Mouse (Mus musculus) neural tube, embryonic 12.5 days (tissue): ENCODE results near the gene Dkk3. TPM values are rescaled to one million over a fixed set of nuclear protein-coding genes. Genes with fewer than 3 reads are reported as not detected.

Source experiments
- ATAC-seq: fragments of 200-750 bp; cut with Nextera tagmentation; 2 replicates; pipeline ENCODE4 v1.8.0; 2017; ENCODE audit warnings: low read depth, mild to moderate bottlenecking, moderate TSS enrichment, moderate library complexity; ENCODE audit not compliant: low FRiP score
- H3K27ac ChIP-seq: fragments of 300-500 bp; sonication (generic); 2 replicates; pipeline ENCODE4 v1.5.1; 2016
- H3K27me3 ChIP-seq: fragments of 300-500 bp; sonication (generic); replicated peaks from 2 replicates; pipeline ENCODE4 v1.6.1; 2016; ENCODE audit warnings: mild to moderate bottlenecking
- H3K36me3 ChIP-seq: fragments of 300-500 bp; sonication (generic); 2 replicates; pipeline ENCODE4 v1.6.1; 2016; ENCODE audit warnings: mild to moderate bottlenecking
- H3K4me1 ChIP-seq: fragments of 300-500 bp; sonication (generic); 2 replicates; pipeline ENCODE4 v1.6.1; 2016
- H3K4me2 ChIP-seq: fragments of 300-500 bp; sonication (generic); replicated peaks from 2 replicates; pipeline ENCODE4 v1.6.1; 2016; ENCODE audit warnings: mild to moderate bottlenecking
- H3K4me3 ChIP-seq: fragments of 300-500 bp; sonication (generic); 2 replicates; pipeline ENCODE4 v1.5.1; 2016
- H3K9ac ChIP-seq: fragments of 300-500 bp; sonication (generic); 2 replicates; pipeline ENCODE4 v1.6.1; 2016; ENCODE audit warnings: mild to moderate bottlenecking
- H3K9me3 ChIP-seq: fragments of 300-500 bp; sonication (generic); 2 replicates; pipeline ENCODE4 v1.6.1; 2016; ENCODE audit warnings: mild to moderate bottlenecking
- WGBS: fragments of 180-500 bp; shearing (Covaris S2); methylation state at CpG from one replicate; pipeline ENCODE4 v1.1.7; 2016; 5-methylcytosine and 5-hydroxymethylcytosine counted together
- polyA plus RNA-seq: library from polyadenylated mRNA; unstranded; fragments of >200 nt; fragmentation: Nextera tagmentation; extraction: Ambion mirVana; gene quantifications from 2 replicates; pipeline ENCODE4 v1.2.1, GENCODE M21; 2016

Gene Dkk3
- polyA plus RNA-seq, result 17.2 and 17.4 TPM in 2 replicates

DNA sequence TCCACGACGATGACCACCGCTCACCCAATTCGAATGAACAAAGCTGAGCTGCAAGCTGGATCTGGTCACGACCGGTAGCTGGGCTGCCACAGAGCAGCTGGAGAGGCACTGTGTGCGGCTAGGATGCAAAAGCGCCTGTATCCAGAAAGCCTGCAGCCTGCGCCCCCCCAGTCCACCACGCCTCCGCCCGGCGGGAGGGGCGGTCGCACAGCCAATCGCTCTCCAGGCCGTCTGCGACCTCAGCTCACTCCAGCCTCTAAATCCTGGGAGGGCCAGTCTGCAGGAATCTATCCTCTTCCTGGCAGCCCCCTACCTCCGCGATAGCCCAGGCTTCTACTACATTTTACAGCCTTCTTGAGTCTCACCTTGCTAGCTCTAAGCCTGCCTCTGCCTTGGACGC is at the start of gene Dkk3:
TSS of gene Dkk3 (minus strand) at position 116 of the 400 bp plus-strand sequence.
- peaks cover 23% of the 10 kb centered on the region for H3K4me1 ChIP-seq
- peak; percentile 61 for ATAC-seq
- no peak within 1 kb of the TSS for H3K27ac ChIP-seq
- peak within 1 kb of the TSS; percentile 68 for H3K4me2 ChIP-seq
- no peaks in the 10 kb centered on the region for H3K36me3 ChIP-seq
- 0 out of 2 replicates have a peak, but pooled peaks cover 9% of the 10 kb centered on the region for H3K27me3 ChIP-seq
- WGBS, result 2% methylated on average over 21 of the region's 21 CpGs
- no peaks in the 10 kb centered on the region for H3K9me3 ChIP-seq
- H3K4me3 ChIP-seq, result peak within 1 kb of the TSS; percentile 48
- H3K9ac ChIP-seq, result peak within 1 kb of the TSS; percentile 53

DNA sequence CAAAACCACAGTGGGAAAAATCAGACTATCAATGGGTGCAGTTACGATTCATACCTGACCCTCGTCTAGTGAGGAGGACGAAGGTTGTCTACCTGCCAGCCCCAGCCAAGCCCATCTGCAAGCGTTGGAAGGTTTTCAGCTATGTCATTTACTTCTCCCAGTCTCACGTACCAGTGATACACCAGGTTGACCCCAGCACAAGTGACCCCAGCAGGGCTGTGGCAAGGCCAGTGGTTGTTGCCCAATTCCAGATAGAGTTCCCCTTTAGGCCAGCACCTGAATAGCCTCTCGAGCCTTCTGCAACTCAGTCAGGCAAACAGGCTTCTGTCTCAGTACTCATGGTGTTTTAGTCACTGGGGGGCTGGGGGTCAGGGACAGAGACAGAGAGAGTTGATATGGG is 48.9 kb upstream of the Dkk3 start:
- H3K9ac ChIP-seq, result no peak overlapping the region
- no peaks in the 10 kb centered on the region for H3K27me3 ChIP-seq
- WGBS, result 88% methylated on average over 6 of the region's 6 CpGs
- no peaks in the 10 kb centered on the region for H3K9me3 ChIP-seq
- no peak for ATAC-seq
- no peaks in the 10 kb centered on the region for H3K36me3 ChIP-seq
- no peak overlapping the region for H3K27ac ChIP-seq
- no peak overlapping the region for H3K4me3 ChIP-seq
- H3K4me2 ChIP-seq, result no peak overlapping the region
- no peaks in the 10 kb centered on the region for H3K4me1 ChIP-seq

DNA sequence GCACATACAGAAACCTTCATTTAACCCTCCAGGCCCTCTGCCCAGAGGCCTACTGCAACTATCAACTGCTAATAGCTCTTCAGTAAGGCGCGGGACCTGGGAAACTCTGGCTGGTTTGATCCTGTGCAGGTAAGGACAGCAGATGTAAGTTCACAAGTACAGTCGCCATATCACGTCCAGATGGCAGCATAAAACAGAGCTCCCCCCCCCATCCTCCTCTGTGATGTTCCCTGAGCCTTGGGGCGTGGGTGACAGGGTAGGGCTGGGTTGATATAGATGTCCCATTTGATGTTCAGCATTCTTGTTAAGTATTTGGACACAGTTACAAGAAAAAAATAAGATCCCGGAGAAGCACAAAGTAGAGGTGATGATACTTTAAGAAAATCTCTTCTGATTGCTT is 46.7 kb upstream of the Dkk3 start:
- ATAC-seq, result no peak
- Histone ChIP-seq H3K9me3 (no peaks in the 10 kb centered on the region), H3K4me1 (no peaks in the 10 kb centered on the region), H3K27me3 (no peaks in the 10 kb centered on the region), H3K9ac (no peak overlapping the region), H3K36me3 (no peaks in the 10 kb centered on the region), H3K27ac (no peak overlapping the region), H3K4me2 (no peak overlapping the region), H3K4me3 (no peak overlapping the region)
- 91% methylated on average over 6 of the region's 6 CpGs for WGBS

DNA sequence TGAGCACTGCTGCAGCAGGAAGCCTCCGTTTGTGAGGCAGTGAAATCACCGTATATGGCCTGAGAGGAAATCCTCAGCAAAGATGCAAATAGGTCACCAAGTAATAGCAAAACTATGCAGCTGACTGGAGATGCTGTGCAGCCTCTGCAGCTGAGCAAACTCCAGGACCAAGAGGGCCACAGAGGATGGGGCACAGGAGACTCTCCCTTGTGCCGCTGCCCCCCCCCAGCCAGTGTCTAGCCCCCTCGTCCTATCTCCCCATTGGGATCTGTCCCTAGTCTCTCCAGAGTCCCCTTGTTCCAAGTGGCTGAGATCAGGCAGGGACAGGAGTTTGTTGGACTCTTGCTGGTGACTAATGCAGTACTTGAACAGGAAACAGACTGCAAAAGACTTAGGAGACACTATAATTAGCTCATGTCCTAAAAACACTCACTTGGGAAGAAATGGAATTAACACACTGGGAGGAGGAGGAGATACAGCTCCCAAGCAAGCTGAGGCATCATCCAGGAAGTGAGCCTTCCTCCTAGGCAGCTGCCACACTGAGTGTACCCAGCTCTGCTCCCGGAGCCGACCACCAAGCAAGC is 45.6 kb upstream of the Dkk3 start:
- H3K9ac ChIP-seq, result no peak overlapping the region
- no peak for ATAC-seq
- no peak overlapping the region for H3K4me3 ChIP-seq
- H3K4me2 ChIP-seq, result no peak overlapping the region
- H3K27ac ChIP-seq, result no peak overlapping the region
- no peaks in the 10 kb centered on the region for H3K4me1 ChIP-seq
- H3K27me3 ChIP-seq, result no peaks in the 10 kb centered on the region
- no peaks in the 10 kb centered on the region for H3K36me3 ChIP-seq
- no peaks in the 10 kb centered on the region for H3K9me3 ChIP-seq
- 71% methylated on average over 6 of the region's 6 CpGs for WGBS

DNA sequence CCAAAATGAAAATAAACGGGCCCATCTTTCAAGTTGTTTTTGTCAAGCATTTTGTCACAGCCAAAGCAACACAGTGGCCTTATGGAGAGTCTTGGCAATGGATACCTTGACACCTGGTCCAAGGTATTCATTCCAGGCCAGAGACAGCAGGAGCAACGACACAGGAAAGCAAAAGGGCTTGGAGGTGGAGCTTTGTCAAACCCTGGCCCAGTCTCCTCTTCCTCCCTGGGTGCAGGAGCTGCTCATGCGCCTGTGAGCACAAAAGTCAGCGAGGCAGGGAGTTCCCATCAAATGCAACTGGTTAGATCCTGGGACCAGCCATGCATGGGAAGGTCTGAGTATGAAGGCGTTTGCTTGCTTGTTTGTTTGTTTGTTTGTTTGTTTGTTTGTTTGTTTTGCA is 45.1 kb upstream of the Dkk3 start:
- Histone ChIP-seq H3K4me1 (no peaks in the 10 kb centered on the region), H3K9me3 (no peaks in the 10 kb centered on the region), H3K36me3 (no peaks in the 10 kb centered on the region), H3K27me3 (no peaks in the 10 kb centered on the region), H3K4me3 (no peak overlapping the region), H3K4me2 (no peak overlapping the region), H3K9ac (no peak overlapping the region), H3K27ac (no peak overlapping the region)
- 80% methylated on average over 5 of the region's 5 CpGs for WGBS
- ATAC-seq, result no peak

DNA sequence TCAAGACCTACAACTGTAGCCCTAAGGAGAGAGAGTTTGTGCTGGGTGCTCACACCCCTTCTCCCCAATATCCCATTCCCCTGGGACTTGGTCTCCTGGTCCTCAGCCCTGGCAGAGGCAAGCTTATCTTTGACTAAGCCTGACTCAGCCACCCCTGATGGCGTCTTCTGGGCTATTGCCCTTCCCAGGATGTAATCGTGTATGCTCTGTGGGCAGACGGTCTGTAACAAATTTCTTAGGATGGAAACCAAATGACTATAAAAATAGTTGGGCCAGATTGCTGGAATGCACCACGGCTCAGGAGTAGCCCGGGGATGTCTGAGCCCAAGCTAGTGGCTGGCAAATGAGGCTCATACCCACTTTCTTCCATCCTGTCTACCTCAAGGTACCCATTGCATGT is 44.0 kb upstream of the Dkk3 start:
- Histone ChIP-seq H3K4me3 (no peak overlapping the region), H3K9ac (no peak overlapping the region), H3K36me3 (no peaks in the 10 kb centered on the region), H3K4me1 (no peaks in the 10 kb centered on the region), H3K4me2 (no peak overlapping the region), H3K27me3 (no peaks in the 10 kb centered on the region), H3K27ac (no peak overlapping the region), H3K9me3 (no peaks in the 10 kb centered on the region)
- 89% methylated on average over 5 of the region's 5 CpGs for WGBS
- ATAC-seq, result no peak

DNA sequence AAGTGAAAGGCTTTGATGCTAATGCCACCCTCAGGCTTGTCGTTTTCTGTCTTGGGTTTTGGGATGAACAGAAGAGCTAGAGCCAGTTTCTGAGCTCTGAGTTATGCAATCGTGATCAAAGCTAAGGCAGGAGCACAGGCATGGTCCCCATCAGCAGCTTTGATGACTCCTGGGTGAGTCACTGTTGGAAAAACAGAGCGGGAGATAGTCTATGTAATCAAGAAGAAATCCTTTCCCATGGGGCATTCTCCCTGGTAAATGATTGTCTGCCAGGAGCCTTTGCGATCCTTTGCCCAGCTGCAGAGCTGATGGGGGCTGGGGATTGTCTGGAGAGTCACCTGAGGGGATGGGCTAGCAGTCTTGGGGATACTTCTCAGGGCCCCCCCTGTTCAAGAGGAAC is 43.3 kb upstream of the Dkk3 start:
- no peaks in the 10 kb centered on the region for H3K9me3 ChIP-seq
- no peak overlapping the region for H3K4me3 ChIP-seq
- WGBS, result 71% methylated on average over 4 of the region's 4 CpGs
- ATAC-seq, result no peak
- H3K27ac ChIP-seq, result no peak overlapping the region
- no peaks in the 10 kb centered on the region for H3K4me1 ChIP-seq
- H3K36me3 ChIP-seq, result no peaks in the 10 kb centered on the region
- no peaks in the 10 kb centered on the region for H3K27me3 ChIP-seq
- no peak overlapping the region for H3K4me2 ChIP-seq
- H3K9ac ChIP-seq, result no peak overlapping the region

DNA sequence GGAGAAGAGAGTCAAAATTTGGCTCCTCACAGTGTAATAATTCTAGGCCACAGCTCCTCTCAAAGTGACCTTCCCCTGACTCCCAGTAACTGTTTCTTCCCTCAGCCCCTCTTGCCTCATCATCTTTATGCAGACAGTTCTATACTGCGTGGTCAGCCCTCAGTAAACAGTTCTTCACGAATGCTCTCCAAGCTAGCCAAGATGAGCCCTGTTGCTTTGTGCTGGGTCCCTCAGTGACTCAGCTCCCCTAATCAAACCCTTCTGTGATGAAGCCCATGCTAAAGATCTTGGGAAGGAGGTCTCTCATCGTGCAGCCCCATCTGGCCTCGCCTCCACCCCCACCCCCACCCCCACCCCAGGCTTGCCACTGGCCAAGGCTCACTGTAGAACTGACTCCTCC is 41.9 kb upstream of the Dkk3 start:
- Histone ChIP-seq H3K9ac (no peak overlapping the region), H3K4me2 (no peak overlapping the region), H3K4me1 (no peaks in the 10 kb centered on the region), H3K36me3 (no peaks in the 10 kb centered on the region), H3K27me3 (no peaks in the 10 kb centered on the region), H3K27ac (no peak overlapping the region), H3K9me3 (no peaks in the 10 kb centered on the region), H3K4me3 (no peak overlapping the region)
- no peak for ATAC-seq
- 52% methylated on average over 4 of the region's 4 CpGs for WGBS

DNA sequence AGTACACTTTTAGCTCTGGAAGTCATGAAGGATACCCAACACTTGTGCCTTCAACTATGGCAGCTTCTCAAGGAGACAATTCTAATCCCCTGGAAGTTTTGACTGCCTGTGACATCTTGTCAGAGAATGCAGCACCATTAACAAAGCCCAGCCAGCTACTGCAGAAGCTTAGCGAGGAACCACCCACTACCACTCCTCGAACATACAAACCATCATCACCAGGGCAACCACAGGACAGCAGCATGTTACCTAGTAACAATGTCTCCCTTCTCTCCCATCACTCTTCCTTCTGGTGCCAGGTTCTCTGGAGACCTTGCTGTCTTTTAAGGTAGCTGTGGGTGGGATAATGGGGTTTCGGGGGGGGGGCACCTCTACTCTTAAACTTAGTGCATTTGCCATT is 40.5 kb upstream of the Dkk3 start:
- Histone ChIP-seq H3K36me3 (no peaks in the 10 kb centered on the region), H3K4me1 (no peaks in the 10 kb centered on the region), H3K4me3 (no peak overlapping the region), H3K27me3 (no peaks in the 10 kb centered on the region), H3K4me2 (no peak overlapping the region), H3K9ac (no peak overlapping the region), H3K27ac (no peak overlapping the region), H3K9me3 (no peaks in the 10 kb centered on the region)
- 58% methylated on average over 3 of the region's 3 CpGs for WGBS
- ATAC-seq, result no peak

DNA sequence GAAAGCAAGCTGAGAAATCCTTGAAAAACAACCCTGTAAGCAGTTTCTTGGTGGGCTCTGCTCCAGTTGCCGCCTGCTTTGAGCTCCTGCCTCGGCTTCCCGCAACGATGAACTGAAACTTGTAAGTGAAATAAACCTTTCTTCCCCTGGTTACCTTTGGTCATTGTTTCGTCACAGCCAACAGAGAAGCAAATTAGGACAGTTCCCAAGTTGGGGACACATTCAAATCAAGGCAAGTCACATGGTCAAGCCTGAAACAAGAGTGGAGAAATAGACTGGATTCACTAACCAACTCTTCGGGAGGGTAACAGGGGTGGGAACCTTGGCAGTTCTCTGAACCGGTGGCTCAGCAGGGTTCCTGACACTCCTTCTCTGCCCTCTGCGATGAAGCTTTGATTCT is 38.6 kb upstream of the Dkk3 start:
- Histone ChIP-seq H3K27me3 (no peaks in the 10 kb centered on the region), H3K9ac (no peak overlapping the region), H3K9me3 (no peaks in the 10 kb centered on the region), H3K27ac (no peak overlapping the region), H3K4me1 (no peaks in the 10 kb centered on the region), H3K36me3 (no peaks in the 10 kb centered on the region), H3K4me2 (no peak overlapping the region), H3K4me3 (no peak overlapping the region)
- ATAC-seq, result no peak
- WGBS, result 75% methylated on average over 8 of the region's 8 CpGs

DNA sequence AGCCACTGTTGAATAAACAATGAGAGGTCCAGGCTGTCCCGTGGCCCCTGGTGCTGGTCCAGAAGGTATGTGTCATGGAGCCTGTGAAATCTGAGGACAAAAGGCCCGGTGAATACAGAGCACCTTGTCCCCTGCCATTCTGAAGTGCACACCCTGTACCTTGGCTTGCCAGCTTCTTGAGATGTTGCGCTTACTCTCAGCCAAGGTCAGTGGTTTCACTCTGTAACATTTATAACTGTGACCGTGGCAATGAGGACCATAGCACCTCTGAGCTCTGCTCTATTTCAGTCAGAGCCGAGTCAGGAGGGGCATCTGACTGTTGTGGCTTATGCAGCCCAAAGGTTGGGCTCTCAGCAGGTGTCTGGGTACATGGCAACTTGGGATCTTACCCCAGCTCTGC is 35.4 kb upstream of the Dkk3 start:
- Histone ChIP-seq H3K9me3 (no peaks in the 10 kb centered on the region), H3K4me2 (no peak overlapping the region), H3K4me1 (no peaks in the 10 kb centered on the region), H3K4me3 (no peak overlapping the region), H3K27ac (no peak overlapping the region), H3K27me3 (no peaks in the 10 kb centered on the region), H3K9ac (no peak overlapping the region), H3K36me3 (no peaks in the 10 kb centered on the region)
- 82% methylated on average over 5 of the region's 5 CpGs for WGBS
- ATAC-seq, result no peak

DNA sequence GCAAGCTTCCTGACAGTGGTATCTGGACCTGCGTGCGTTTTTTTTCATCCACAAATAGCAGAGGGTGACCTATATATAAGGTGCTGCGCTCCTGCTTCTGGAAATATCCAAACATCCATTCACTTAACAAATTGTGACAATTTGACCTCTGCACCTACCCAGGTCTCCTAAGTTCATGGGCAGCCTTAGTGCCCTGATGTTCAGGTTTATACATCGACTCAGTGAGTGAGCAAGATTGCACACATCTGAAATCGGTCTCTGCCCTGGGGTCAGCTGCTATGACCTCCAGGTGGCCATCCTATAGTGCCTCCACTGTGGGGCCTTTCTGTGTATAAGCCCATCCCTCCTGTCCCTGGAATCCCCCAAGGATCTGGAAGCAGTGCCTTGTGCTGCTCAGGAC is 33.9 kb upstream of the Dkk3 start:
- Histone ChIP-seq H3K9ac (no peak overlapping the region), H3K4me2 (no peak overlapping the region), H3K9me3 (no peaks in the 10 kb centered on the region), H3K27me3 (no peaks in the 10 kb centered on the region), H3K4me1 (no peaks in the 10 kb centered on the region), H3K4me3 (no peak overlapping the region), H3K36me3 (no peaks in the 10 kb centered on the region), H3K27ac (no peak overlapping the region)
- ATAC-seq, result no peak
- WGBS, result 88% methylated on average over 5 of the region's 5 CpGs

DNA sequence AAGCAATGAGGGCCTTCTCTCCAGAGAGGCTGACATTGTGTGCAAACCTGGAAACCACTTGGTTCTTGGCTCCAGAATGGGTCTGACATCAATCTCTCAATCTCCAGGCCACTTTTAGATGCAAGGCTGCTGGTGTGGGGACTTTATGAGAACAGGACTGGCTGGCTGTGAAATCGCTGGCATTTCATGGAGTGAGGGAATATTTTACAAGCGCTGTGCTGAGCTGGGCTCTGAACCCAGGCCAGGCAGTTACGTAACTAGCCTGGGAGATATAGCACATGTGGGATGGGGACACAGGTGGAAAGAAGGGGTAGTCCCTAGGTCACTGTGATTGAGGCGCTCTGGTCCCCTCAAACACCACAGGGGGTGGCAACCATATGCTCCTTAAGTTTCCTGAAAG is 33.4 kb upstream of the Dkk3 start:
- Histone ChIP-seq H3K4me2 (no peak overlapping the region), H3K36me3 (no peaks in the 10 kb centered on the region), H3K27me3 (no peaks in the 10 kb centered on the region), H3K27ac (no peak overlapping the region), H3K9me3 (no peaks in the 10 kb centered on the region), H3K4me1 (no peaks in the 10 kb centered on the region), H3K4me3 (no peak overlapping the region), H3K9ac (no peak overlapping the region)
- no peak for ATAC-seq
- 85% methylated on average over 4 of the region's 4 CpGs for WGBS
